Mouse (Mus musculus) liver, embryonic 13.5 days (tissue): ENCODE measurements around the gene Tctex1d2. TPM values are rescaled to one million over a fixed set of nuclear protein-coding genes. Genes with fewer than 3 reads are reported as not detected.

ENCODE experiments used
- ATAC-seq: fragments of 200-750 bp; cut with Nextera tagmentation; 2 replicates; pipeline ENCODE4 v1.8.0; 2017; ENCODE audit warnings: low read depth, mild to moderate bottlenecking, moderate number of reproducible peaks, moderate library complexity
- DNase-seq: peaks from one replicate; pipeline ENCODE4 v3.0.0; 2022
- H3K27ac ChIP-seq: fragments of 300-500 bp; sonication (generic); 2 replicates; pipeline ENCODE4 v1.5.1; 2015; ENCODE audit warnings: moderate library complexity, mild to moderate bottlenecking, inconsistent platforms
- H3K27me3 ChIP-seq: fragments of 300-500 bp; sonication (generic); 2 replicates; pipeline ENCODE4 v1.6.1; 2015; ENCODE audit warnings: mild to moderate bottlenecking, inconsistent platforms
- H3K36me3 ChIP-seq: fragments of 300-500 bp; sonication (generic); 2 replicates; pipeline ENCODE4 v1.6.1; 2015; ENCODE audit warnings: mild to moderate bottlenecking, inconsistent platforms
- H3K4me1 ChIP-seq: fragments of 300-500 bp; sonication (generic); replicated peaks from 2 replicates; pipeline ENCODE4 v1.6.1; 2015; ENCODE audit warnings: inconsistent platforms
- H3K4me2 ChIP-seq: fragments of 300-500 bp; sonication (generic); 2 replicates; pipeline ENCODE4 v1.6.1; 2015; ENCODE audit warnings: inconsistent platforms, mild to moderate bottlenecking, moderate library complexity
- H3K4me3 ChIP-seq: fragments of 300-500 bp; sonication (generic); replicated peaks from 2 replicates; pipeline ENCODE4 v1.5.1; 2015; ENCODE audit warnings: mild to moderate bottlenecking, inconsistent platforms
- H3K9ac ChIP-seq: fragments of 300-500 bp; sonication (generic); 2 replicates; pipeline ENCODE4 v1.6.1; 2015; ENCODE audit warnings: mild to moderate bottlenecking, inconsistent platforms
- H3K9me3 ChIP-seq: fragments of 300-500 bp; sonication (generic); replicated peaks from 2 replicates; pipeline ENCODE4 v1.6.1; 2016; ENCODE audit warnings: inconsistent platforms
- WGBS: fragments of 180-500 bp; shearing (Covaris S2); methylation state at CpG from one replicate; pipeline ENCODE4 v1.1.7; 2015; ENCODE audit not compliant: insufficient replicate concordance; 5-methylcytosine and 5-hydroxymethylcytosine counted together
- polyA plus RNA-seq: library from polyadenylated mRNA; unstranded; fragments of >200 nt; fragmentation: Nextera tagmentation; extraction: Ambion mirVana; gene quantifications from 2 replicates; pipeline ENCODE4 v1.2.1, GENCODE M21; 2015

Gene Tctex1d2
- polyA plus RNA-seq = 7.2 and 7.3 TPM in 2 replicates

DNA sequence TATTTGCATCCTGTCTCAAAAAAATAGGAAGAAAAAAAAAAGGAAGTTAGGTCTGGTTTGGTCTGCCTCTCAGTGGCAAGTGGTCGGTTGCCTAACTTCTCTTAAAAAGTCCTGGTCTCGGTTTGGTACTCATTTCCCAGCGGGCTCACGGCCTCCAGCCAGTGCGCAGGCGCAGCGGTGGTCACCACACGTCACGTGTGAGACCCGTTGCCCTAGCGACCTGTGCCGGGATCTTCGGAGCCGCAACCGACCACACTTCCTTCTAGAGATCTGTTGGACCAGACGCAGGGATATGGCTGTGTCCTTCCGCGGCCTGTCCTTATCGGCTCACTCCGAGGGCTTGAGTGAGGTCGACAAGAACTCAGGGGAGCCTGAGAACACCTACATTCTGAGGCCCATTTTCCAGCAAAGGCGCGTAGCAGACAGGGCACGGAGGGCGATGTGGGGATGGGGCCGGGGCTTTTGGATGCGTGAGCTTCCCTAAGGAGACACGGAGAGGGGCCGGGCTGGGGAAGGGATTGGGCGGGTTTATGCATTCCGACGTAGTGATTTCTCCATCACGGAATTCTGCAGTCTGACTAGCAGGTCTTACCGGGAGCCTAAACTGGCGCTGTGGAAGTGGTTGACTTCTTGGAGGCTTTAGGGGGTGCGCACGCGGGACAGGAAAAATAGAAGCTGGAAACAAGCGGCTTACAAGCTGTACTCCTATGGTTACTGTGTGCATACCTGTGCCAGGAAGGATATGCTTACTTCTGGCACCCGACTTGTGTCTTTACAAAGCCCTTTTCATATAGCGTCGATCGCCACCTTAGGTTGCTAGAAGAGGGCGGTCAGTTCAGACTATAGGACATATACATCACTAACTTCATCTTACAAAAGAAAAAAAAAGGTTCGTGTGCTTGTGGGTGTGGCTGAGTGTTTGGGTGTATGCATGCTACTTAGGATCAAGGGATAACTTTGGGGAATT is at the start of gene Tctex1d2:
Tctex1d2 (plus strand) TSS at position 186 of the 967 bp plus-strand sequence.
- Histone ChIP-seq H3K9me3 (no peaks in the 10 kb centered on the region), H3K27me3 (no peaks in the 10 kb centered on the region), H3K4me1 (peaks cover 22% of the 10 kb centered on the region), H3K4me3 (peak within 1 kb of the TSS; percentile 66), H3K9ac (peak within 1 kb of the TSS; percentile 66), H3K27ac (peak within 1 kb of the TSS; percentile 47), H3K4me2 (peak within 1 kb of the TSS; percentile 86), H3K36me3 (no peaks in the 10 kb centered on the region)
- peak; percentile 85 for DNase-seq
- 3% methylated on average over 45 of the region's 45 CpGs for WGBS
- ATAC-seq = peak; percentile 91

DNA sequence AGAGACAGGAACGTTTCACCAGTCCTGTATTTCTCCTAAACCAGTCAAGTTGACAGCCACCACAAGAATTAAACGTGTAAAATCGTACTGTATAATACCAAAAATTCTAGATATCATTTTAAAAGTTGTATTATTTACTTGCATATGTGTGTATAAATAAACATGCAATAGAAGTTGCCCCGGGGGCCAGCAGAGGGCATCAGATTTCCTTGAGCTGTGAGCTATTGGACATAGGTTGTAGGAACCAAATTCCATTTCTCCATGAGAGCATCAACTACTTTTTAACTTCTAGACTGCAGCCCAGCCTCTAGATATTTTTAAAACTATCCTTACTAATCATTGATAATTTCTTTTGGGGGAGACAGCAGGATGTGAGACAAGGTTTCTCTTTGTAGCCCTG is 48.2 kb upstream of the Tctex1d2 start:
- H3K36me3 ChIP-seq = peaks cover 41% of the 10 kb centered on the region
- DNase-seq = no peak

DNA sequence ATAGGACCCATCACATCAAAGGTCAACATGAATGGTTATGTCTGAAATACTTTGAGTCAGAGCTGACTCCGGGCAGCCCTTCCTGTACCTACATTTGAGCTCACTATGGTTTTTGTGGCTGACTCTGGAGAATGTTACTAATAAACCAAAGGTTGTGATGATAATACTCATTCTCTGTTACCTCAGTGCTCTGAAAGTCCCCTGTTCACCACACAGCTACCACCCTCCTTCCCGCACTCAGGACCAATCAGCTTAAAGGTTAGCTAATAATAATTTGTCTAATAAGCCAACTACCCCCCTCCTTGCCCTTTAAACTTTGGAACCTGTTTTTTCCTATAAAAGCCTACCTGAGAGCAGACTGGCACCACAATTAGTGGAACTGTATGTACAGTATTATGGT is 39.9 kb upstream of the Tctex1d2 start:
- 92% methylated on average over 2 of the region's 2 CpGs for WGBS
- H3K9me3 ChIP-seq = no peaks in the 10 kb centered on the region
- H3K4me3 ChIP-seq = no peak overlapping the region
- H3K27me3 ChIP-seq = no peaks in the 10 kb centered on the region
- no peak overlapping the region for H3K27ac ChIP-seq
- DNase-seq (no peak), ATAC-seq (no peak)
- no peak overlapping the region for H3K4me2 ChIP-seq
- H3K36me3 ChIP-seq = peaks cover 70% of the 10 kb centered on the region
- H3K4me1 ChIP-seq = no peaks in the 10 kb centered on the region; the same call in 1 of the 2 replicates
- no peak overlapping the region for H3K9ac ChIP-seq

More for the DNA sequence above, 48.2 kb upstream of the Tctex1d2 start:
- Histone ChIP-seq H3K9me3 (no peaks in the 10 kb centered on the region), H3K27ac (no peak overlapping the region), H3K9ac (no peak overlapping the region), H3K4me3 (no peak overlapping the region), H3K4me2 (no peak overlapping the region), H3K4me1 (no peaks in the 10 kb centered on the region), H3K27me3 (no peaks in the 10 kb centered on the region)
- 69% methylated on average over 4 of the region's 4 CpGs for WGBS
- ATAC-seq = no peak

- H3K9me3 ChIP-seq = no peaks in the 10 kb centered on the region
- ATAC-seq (no peak), DNase-seq (no peak)
- no peaks in the 10 kb centered on the region for H3K27me3 ChIP-seq
- H3K4me2 ChIP-seq = no peak overlapping the region
- H3K36me3 ChIP-seq = peaks cover 77% of the 10 kb centered on the region
- no peaks in the 10 kb centered on the region; the same call in 1 of the 2 replicates for H3K4me1 ChIP-seq
- H3K27ac ChIP-seq = no peak overlapping the region
- no peak overlapping the region for H3K4me3 ChIP-seq
- H3K9ac ChIP-seq = no peak overlapping the region
Measured at GRCm38 (mm10) chr16:32382901-32383300, 36.6 kb upstream of the Tctex1d2 start.

DNA sequence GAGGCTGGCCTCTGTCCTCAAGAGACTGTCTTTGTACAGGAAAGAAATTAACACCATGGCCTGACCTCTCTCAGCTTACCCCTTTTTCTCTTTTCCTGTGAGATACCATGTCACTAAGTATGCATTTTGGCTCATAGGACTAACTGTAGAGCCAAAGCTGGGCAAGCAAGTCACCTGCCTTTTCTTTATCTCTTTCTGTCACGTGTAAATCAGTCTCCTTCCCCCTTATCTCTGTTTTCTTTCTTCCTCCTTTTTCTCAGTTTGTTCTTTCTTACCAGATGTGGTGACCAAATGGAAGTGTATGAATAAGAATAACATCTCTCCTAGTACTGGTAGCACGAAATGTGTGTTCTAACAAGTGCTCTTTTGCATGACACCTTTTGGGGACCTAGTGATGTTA is 34.6 kb upstream of the Tctex1d2 start:
- Histone ChIP-seq H3K27me3 (no peaks in the 10 kb centered on the region), H3K9ac (no peak overlapping the region), H3K27ac (no peak overlapping the region), H3K4me1 (peaks cover 12% of the 10 kb centered on the region), H3K36me3 (peaks cover 58% of the 10 kb centered on the region), H3K9me3 (no peaks in the 10 kb centered on the region), H3K4me3 (no peak overlapping the region), H3K4me2 (no peak overlapping the region)
- ATAC-seq (no peak), DNase-seq (no peak)
- WGBS = 44% methylated on average over 2 of the region's 2 CpGs

DNA sequence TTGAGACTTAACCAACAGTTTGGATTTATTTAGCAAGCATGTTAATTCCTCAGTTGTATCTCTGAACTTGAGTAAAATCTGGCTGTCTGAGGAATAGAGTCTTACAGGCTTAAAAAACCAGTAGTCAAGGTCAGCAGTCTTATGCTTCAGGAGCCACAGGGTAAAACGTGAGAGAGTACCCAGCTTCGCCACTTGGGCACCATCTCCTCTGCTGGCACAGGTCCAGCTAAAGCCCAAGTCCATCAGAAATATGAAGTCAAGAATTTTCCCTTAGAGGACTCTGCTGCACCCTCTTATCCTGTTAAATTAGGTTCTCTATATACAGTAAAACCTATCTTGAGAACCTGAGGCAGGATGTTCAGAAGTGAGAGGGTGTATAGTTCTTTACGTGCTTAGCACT is 32.7 kb upstream of the Tctex1d2 start:
- DNase-seq (no peak), ATAC-seq (no peak)
- peaks cover 15% of the 10 kb centered on the region for H3K4me1 ChIP-seq
- no peak overlapping the region for H3K9ac ChIP-seq
- H3K4me2 ChIP-seq = no peak overlapping the region
- no peak overlapping the region for H3K27ac ChIP-seq
- no peaks in the 10 kb centered on the region for H3K27me3 ChIP-seq
- no peaks in the 10 kb centered on the region for H3K9me3 ChIP-seq
- H3K36me3 ChIP-seq = peaks cover 55% of the 10 kb centered on the region
- H3K4me3 ChIP-seq = no peak overlapping the region
- 77% methylated on average over 3 of the region's 3 CpGs for WGBS

DNA sequence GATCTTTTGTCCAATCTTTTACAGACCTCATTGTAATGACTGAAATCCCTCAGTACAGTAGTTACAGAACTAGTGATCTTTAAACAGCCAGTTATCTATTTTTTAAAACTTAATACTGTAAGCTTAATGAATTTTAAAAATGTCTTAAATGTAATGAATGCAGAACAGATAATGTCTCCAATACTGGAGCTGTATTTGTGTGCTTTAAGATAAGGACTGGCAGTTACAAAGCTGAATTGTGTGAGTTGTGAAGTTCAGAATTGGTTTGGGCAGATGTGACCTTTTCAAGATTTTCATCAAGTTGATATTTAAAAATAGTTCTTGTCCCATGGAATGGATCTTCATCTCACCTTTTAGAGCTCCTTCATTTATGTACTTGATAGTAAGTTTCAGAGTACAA is 30.5 kb upstream of the Tctex1d2 start:
- Histone ChIP-seq H3K27me3 (no peaks in the 10 kb centered on the region), H3K4me2 (no peak overlapping the region), H3K9ac (no peak overlapping the region), H3K4me1 (peaks cover 15% of the 10 kb centered on the region), H3K9me3 (no peaks in the 10 kb centered on the region), H3K4me3 (no peak overlapping the region), H3K27ac (peak overlapping the region; percentile 74; the same call in 1 of the 2 replicates), H3K36me3 (peaks cover 41% of the 10 kb centered on the region)
- no peak for DNase-seq
- ATAC-seq = no peak

GRCm38 (mm10) chr16:32389841-32390240 is 29.7 kb upstream of the Tctex1d2 start:
- no peak overlapping the region for H3K9ac ChIP-seq
- 55% methylated on average over 3 of the region's 3 CpGs for WGBS
- no peak overlapping the region for H3K4me2 ChIP-seq
- no peaks in the 10 kb centered on the region for H3K27me3 ChIP-seq
- H3K27ac ChIP-seq = peak overlapping the region; percentile 74; the same call in 1 of the 2 replicates
- H3K9me3 ChIP-seq = no peaks in the 10 kb centered on the region
- no peak for ATAC-seq
- H3K4me3 ChIP-seq = no peak overlapping the region
- peaks cover 15% of the 10 kb centered on the region for H3K4me1 ChIP-seq
- peaks cover 38% of the 10 kb centered on the region for H3K36me3 ChIP-seq
- no peak for DNase-seq

DNA sequence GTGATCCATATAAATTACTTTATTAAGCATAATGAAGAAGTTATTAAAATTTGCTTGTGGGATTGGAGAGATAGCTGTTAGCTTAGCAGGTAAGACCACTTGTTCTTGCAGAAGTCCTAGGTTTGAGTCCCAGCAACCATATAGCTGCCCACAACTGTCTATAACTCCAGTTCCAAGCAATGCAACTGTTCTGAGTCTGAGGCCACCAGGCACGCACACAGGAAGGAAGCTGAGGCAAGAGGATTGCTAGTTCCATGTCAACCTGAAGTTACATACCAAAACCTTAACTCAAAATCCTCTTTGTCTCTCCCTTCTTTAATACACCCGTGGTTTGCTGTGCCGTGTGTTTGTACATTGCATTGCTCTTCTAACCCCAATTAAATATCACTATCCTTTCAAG is 28.6 kb upstream of the Tctex1d2 start:
- Histone ChIP-seq H3K9me3 (no peaks in the 10 kb centered on the region), H3K27me3 (no peaks in the 10 kb centered on the region), H3K4me1 (peaks cover 17% of the 10 kb centered on the region), H3K4me3 (no peak overlapping the region), H3K27ac (no peak overlapping the region), H3K36me3 (peaks cover 30% of the 10 kb centered on the region), H3K4me2 (no peak overlapping the region), H3K9ac (no peak overlapping the region)
- DNase-seq (no peak), ATAC-seq (no peak)
- WGBS = 77% methylated on average over 3 of the region's 3 CpGs

GRCm38 (mm10) chr16:32395679-32396540 is 23.6 kb upstream of the Tctex1d2 start:
- Histone ChIP-seq H3K4me2 (no peak overlapping the region), H3K27me3 (no peaks in the 10 kb centered on the region), H3K36me3 (peaks cover 10% of the 10 kb centered on the region), H3K4me3 (no peak overlapping the region), H3K4me1 (peaks cover 7% of the 10 kb centered on the region), H3K9me3 (no peaks in the 10 kb centered on the region), H3K27ac (peak overlapping the region; percentile 32; the same call in 1 of the 2 replicates), H3K9ac (no peak overlapping the region)
- WGBS = 41% methylated on average over 6 of the region's 6 CpGs
- no peak for ATAC-seq
- no peak for DNase-seq

DNA sequence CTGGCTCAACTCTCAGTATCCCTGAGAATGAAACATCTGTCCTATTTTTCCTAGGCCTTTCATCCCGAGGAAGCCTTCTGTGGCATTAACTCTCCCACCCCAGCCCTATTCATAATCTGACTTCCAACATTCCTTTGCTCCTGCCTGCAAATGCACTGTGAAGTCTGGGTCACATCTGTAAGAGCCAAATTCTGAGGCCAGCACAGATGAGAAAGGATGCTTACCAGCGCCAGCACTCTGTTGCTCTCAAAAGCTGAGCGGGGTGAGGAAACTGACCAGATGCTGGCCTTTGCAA is 23.0 kb upstream of the Tctex1d2 start:
- Histone ChIP-seq H3K9ac (no peak overlapping the region), H3K4me3 (no peak overlapping the region), H3K36me3 (peaks cover 6% of the 10 kb centered on the region), H3K4me2 (no peak overlapping the region), H3K27ac (0 out of 2 replicates have a peak overlapping the region, but pooled peaks have one; percentile 32), H3K27me3 (no peaks in the 10 kb centered on the region), H3K9me3 (no peaks in the 10 kb centered on the region), H3K4me1 (peaks cover 7% of the 10 kb centered on the region)
- DNase-seq (no peak), ATAC-seq (no peak)
- 66% methylated on average over 3 of the region's 3 CpGs for WGBS
